Mouse (Mus musculus) right cerebral cortex, adult 18-20 months (tissue): Measurements from ENCODE around the gene Cdsn.

Experiments
- DNase-seq: peaks from one replicate; pipeline ENCODE4 v3.0.0; 2022; ENCODE audit warnings: mixed read lengths

Gene Cdsn

GRCm38 (mm10) chr17:35537421-35537820, 14.5 kb upstream of the Cdsn start:
- DNase-seq: peak; percentile 69

GRCm38 (mm10) chr17:35538476-35538875, 13.5 kb upstream of the Cdsn start:
- DNase-seq: no peak

- no peak for DNase-seq
Observed at GRCm38 (mm10) chr17:35539540-35539939, 12.4 kb upstream of the Cdsn start.

- peak; percentile 23 for DNase-seq
Observed at GRCm38 (mm10) chr17:35542761-35543411, 9.0 kb upstream of the Cdsn start.

- no peak for DNase-seq
Observed at GRCm38 (mm10) chr17:35543412-35543861, 8.5 kb upstream of the Cdsn start.

GRCm38 (mm10) chr17:35544001-35544400, 7.9 kb upstream of the Cdsn start:
- DNase-seq: no peak

- DNase-seq: no peak
Observed at GRCm38 (mm10) chr17:35544680-35545079, 7.2 kb upstream of the Cdsn start.

- no peak for DNase-seq
Observed at GRCm38 (mm10) chr17:35547465-35547864, 4.5 kb upstream of the Cdsn start.

GRCm38 (mm10) chr17:35548636-35549035, 3.3 kb upstream of the Cdsn start:
- no peak for DNase-seq

- peak; percentile 89 for DNase-seq
Observed at GRCm38 (mm10) chr17:35549437-35550142, 2.3 kb upstream of the Cdsn start.

- no peak for DNase-seq
Observed at GRCm38 (mm10) chr17:35550143-35550494, 1.8 kb upstream of the Cdsn start.

- DNase-seq: no peak
Observed at GRCm38 (mm10) chr17:35550871-35551270, 1.1 kb upstream of the Cdsn start.

GRCm38 (mm10) chr17:35554321-35554720, 2.4 kb downstream of the Cdsn start:
- no peak for DNase-seq

GRCm38 (mm10) chr17:35554761-35555397, 3.0 kb downstream of the Cdsn start:
- no peak for DNase-seq

- no peak for DNase-seq
Observed at GRCm38 (mm10) chr17:35556186-35556765, 4.3 kb downstream of the Cdsn start.

GRCm38 (mm10) chr17:35556812-35557211, 4.9 kb downstream of the Cdsn start:
- peak; percentile 48 for DNase-seq

- no peak for DNase-seq
Observed at GRCm38 (mm10) chr17:35557351-35557750, 5.4 kb downstream of the Cdsn start.

GRCm38 (mm10) chr17:35558216-35558615, 6.3 kb downstream of the Cdsn start:
- no peak for DNase-seq

- DNase-seq: no peak
Observed at GRCm38 (mm10) chr17:35567150-35567549, 15.2 kb downstream of the Cdsn start, which contains the start of gene 2300002M23Rik. 2300002M23Rik (plus strand) TSS chr17:35567450.

- no peak for DNase-seq
Observed at GRCm38 (mm10) chr17:35567767-35568166, 15.8 kb downstream of the Cdsn start.

GRCm38 (mm10) chr17:35569091-35569944, 17.4 kb downstream of the Cdsn start:
- DNase-seq: no peak

GRCm38 (mm10) chr17:35570836-35571235, 18.9 kb downstream of the Cdsn start:
- DNase-seq: no peak

GRCm38 (mm10) chr17:35571477-35571876, 19.5 kb downstream of the Cdsn start:
- DNase-seq: no peak
